Mouse (Mus musculus): Measurements from ENCODE around the gene Hmg20a.

DNA sequence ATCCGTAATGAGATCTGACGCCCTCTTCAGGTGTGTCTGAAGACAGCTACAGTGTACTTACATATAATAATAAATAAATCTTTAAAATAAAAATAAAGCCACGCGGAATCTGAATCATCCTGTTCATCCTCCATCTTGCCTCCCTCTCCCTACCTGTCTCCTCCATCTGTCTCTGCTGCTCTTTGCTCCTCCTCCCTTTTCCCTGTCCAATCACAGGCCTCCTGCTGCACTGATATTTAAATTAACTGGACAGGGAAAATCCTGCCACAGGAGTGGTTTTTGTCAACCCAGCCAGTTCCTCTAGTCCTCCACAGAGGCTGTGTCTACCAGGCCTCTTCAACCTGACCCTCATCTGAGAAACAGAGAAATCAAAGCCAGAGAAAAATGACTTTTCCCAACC lies 94.1 kb downstream of the Hmg20a start:
- TF ChIP-seq HCFC1 (IDR thresholded peaks at IDR 0.05; ENCODE audit: borderline replicate concordance, insufficient read depth, low read length) (no peak), MAFK (IDR thresholded peaks at IDR 0.05; ENCODE audit: insufficient read depth, low read depth, low read length) (no peak), ZNF384 (IDR thresholded peaks at IDR 0.05; ENCODE audit: low read depth, low read length) (no peak), CHD2 (IDR thresholded peaks at IDR 0.05; ENCODE audit: low read depth, low read length) (no peak)

All from ES-E14 (cell line).